Mouse (Mus musculus) forebrain, postnatal 0 days (tissue): ENCODE measurements around the gene Scrn1. TPM values are rescaled to one million over a fixed set of nuclear protein-coding genes. Genes with fewer than 3 reads are reported as not detected.

ENCODE experiments used
- ATAC-seq: fragments of 200-750 bp; cut with Nextera tagmentation; 2 replicates; pipeline ENCODE4 v1.8.0; 2017; ENCODE audit warnings: mild to moderate bottlenecking, moderate library complexity
- DNase-seq: peaks from one replicate; pipeline ENCODE4 v3.0.0-alpha.2; 2015
- H3K27ac ChIP-seq: fragments of 300-500 bp; sonication (generic); 2 replicates; pipeline ENCODE4 v1.5.1; 2014; ENCODE audit warnings: low read depth, mild to moderate bottlenecking, antibody characterized with exemption, low read length, moderate library complexity, mixed read lengths
- H3K27me3 ChIP-seq: fragments of 300-500 bp; sonication (generic); 2 replicates; pipeline ENCODE4 v1.6.1; 2014; ENCODE audit warnings: mild to moderate bottlenecking, low read length, mixed read lengths; ENCODE audit not compliant: insufficient read depth
- H3K36me3 ChIP-seq: fragments of 300-500 bp; sonication (generic); 2 replicates; pipeline ENCODE4 v1.6.1; 2014; ENCODE audit warnings: mild to moderate bottlenecking, moderate library complexity; ENCODE audit not compliant: insufficient read depth
- H3K4me1 ChIP-seq: fragments of 300-500 bp; sonication (generic); 2 replicates; pipeline ENCODE4 v1.6.1; 2014; ENCODE audit warnings: antibody characterized with exemption; ENCODE audit not compliant: insufficient read depth
- H3K4me2 ChIP-seq: fragments of 300-500 bp; sonication (generic); 2 replicates; pipeline ENCODE4 v1.6.1; 2014; ENCODE audit warnings: low read depth, mild to moderate bottlenecking, moderate library complexity
- H3K4me3 ChIP-seq: fragments of 300-500 bp; sonication (generic); 2 replicates; pipeline ENCODE4 v1.5.1; 2014; ENCODE audit warnings: low read depth, low read length, mixed read lengths
- H3K9ac ChIP-seq: fragments of 300-500 bp; sonication (generic); 2 replicates; pipeline ENCODE4 v1.6.1; 2014; ENCODE audit warnings: mild to moderate bottlenecking
- H3K9me3 ChIP-seq: fragments of 300-500 bp; sonication (generic); 2 replicates; pipeline ENCODE4 v1.6.1; 2016; ENCODE audit warnings: low read length
- CTCF ChIP-seq: sonication (generic); IDR thresholded peaks from 2 replicates; pipeline ENCODE4 v1.5.1; 2016; ENCODE audit warnings: antibody characterized with exemption, control low read depth, low read depth
- WGBS: fragments of 180-500 bp; shearing (Covaris S2); extraction: QIAGEN DNeasy Blood & Tissue Kit; methylation state at CpG from one replicate; pipeline ENCODE4 v1.1.7; 2014; 5-methylcytosine and 5-hydroxymethylcytosine counted together
- polyA plus RNA-seq: library from polyadenylated mRNA; unstranded; fragments of >200 nt; fragmentation: Nextera tagmentation; extraction: Ambion mirVana; gene quantifications from 2 replicates; pipeline ENCODE4 v1.2.1, GENCODE M21; 2015
- total RNA-seq: library from RNA; depleted of rRNA; stranded (reverse); fragments of >200 nt; gene quantifications from 2 replicates; pipeline ENCODE4 v1.2.3, GENCODE M21; 2014

Gene Scrn1
- total and polyA plus RNA-seq, 2 experiments from 2014 or later: 122 to 195 TPM

GRCm38 (mm10) chr6:54494612-54495398, 71.5 kb downstream of the Scrn1 start:
- no peaks in the 10 kb centered on the region for H3K27me3 ChIP-seq
- DNase-seq: no peak
- TF ChIP-seq CTCF: no peak
- H3K9me3 ChIP-seq: no peaks in the 10 kb centered on the region
- H3K4me1 ChIP-seq: no peaks in the 10 kb centered on the region
- no peak overlapping the region for H3K4me3 ChIP-seq
- H3K27ac ChIP-seq: no peak overlapping the region
- 63% methylated on average over 11 of the region's 11 CpGs for WGBS
- no peak for ATAC-seq
- H3K36me3 ChIP-seq: peaks cover 7% of the 10 kb centered on the region; the same call in 1 of the 2 replicates
- no peak overlapping the region for H3K9ac ChIP-seq
- H3K4me2 ChIP-seq: no peak overlapping the region

GRCm38 (mm10) chr6:54494097-54494496, 72.2 kb downstream of the Scrn1 start:
- H3K4me3 ChIP-seq: no peak overlapping the region
- DNase-seq (no peak), ATAC-seq (no peak)
- H3K9ac ChIP-seq: no peak overlapping the region
- no peaks in the 10 kb centered on the region for H3K4me1 ChIP-seq
- H3K4me2 ChIP-seq: no peak overlapping the region
- no peaks in the 10 kb centered on the region for H3K27me3 ChIP-seq
- H3K36me3 ChIP-seq: peaks cover 13% of the 10 kb centered on the region; the same call in 1 of the 2 replicates
- H3K27ac ChIP-seq: no peak overlapping the region
- no peak for TF ChIP-seq CTCF
- no peaks in the 10 kb centered on the region for H3K9me3 ChIP-seq

- no peak for TF ChIP-seq CTCF
- no peaks in the 10 kb centered on the region for H3K27me3 ChIP-seq
- no peak overlapping the region for H3K27ac ChIP-seq
- DNase-seq (no peak), ATAC-seq (no peak)
- H3K4me1 ChIP-seq: no peaks in the 10 kb centered on the region
- no peaks in the 10 kb centered on the region for H3K9me3 ChIP-seq
- no peak overlapping the region for H3K4me2 ChIP-seq
- WGBS: 80% methylated on average over 7 of the region's 7 CpGs
- peaks cover 20% of the 10 kb centered on the region; the same call in 1 of the 2 replicates for H3K36me3 ChIP-seq
- H3K9ac ChIP-seq: no peak overlapping the region
- no peak overlapping the region for H3K4me3 ChIP-seq
Measured at GRCm38 (mm10) chr6:54491074-54491473, 75.2 kb downstream of the Scrn1 start.

GRCm38 (mm10) chr6:54485973-54486569, 80.2 kb downstream of the Scrn1 start:
- Histone ChIP-seq H3K4me3 (no peak overlapping the region), H3K4me2 (peak overlapping the region; percentile 33; the same call in 1 of the 2 replicates), H3K9me3 (no peaks in the 10 kb centered on the region), H3K4me1 (no peaks in the 10 kb centered on the region), H3K9ac (no peak overlapping the region), H3K27me3 (no peaks in the 10 kb centered on the region), H3K36me3 (peaks cover 16% of the 10 kb centered on the region; the same call in 1 of the 2 replicates), H3K27ac (no peak overlapping the region)
- DNase-seq (no peak), ATAC-seq (no peak)
- WGBS: 39% methylated on average over 6 of the region's 6 CpGs
- TF ChIP-seq CTCF: no peak

- DNase-seq: no peak
- peak; percentile 34; the same call in 1 of the 2 replicates for ATAC-seq
- Histone ChIP-seq H3K36me3 (peaks cover 16% of the 10 kb centered on the region; the same call in 1 of the 2 replicates), H3K4me3 (no peak overlapping the region), H3K4me1 (no peaks in the 10 kb centered on the region), H3K27me3 (no peaks in the 10 kb centered on the region), H3K9ac (no peak overlapping the region), H3K9me3 (no peaks in the 10 kb centered on the region), H3K27ac (no peak overlapping the region), H3K4me2 (peak overlapping the region; percentile 33)
- no peak for TF ChIP-seq CTCF
- WGBS: 8% methylated on average over 24 of the region's 25 CpGs
Measured at GRCm38 (mm10) chr6:54485435-54485901, 80.8 kb downstream of the Scrn1 start.

- H3K27me3 ChIP-seq: no peaks in the 10 kb centered on the region
- peaks cover 16% of the 10 kb centered on the region; the same call in 1 of the 2 replicates for H3K36me3 ChIP-seq
- ATAC-seq (peak; percentile 72), DNase-seq (peak; percentile 14)
- no peaks in the 10 kb centered on the region for H3K9me3 ChIP-seq
- H3K9ac ChIP-seq: no peak overlapping the region
- 26% methylated on average over 11 of the region's 12 CpGs for WGBS
- no peak for TF ChIP-seq CTCF
- H3K4me3 ChIP-seq: no peak overlapping the region
- no peaks in the 10 kb centered on the region for H3K4me1 ChIP-seq
- H3K4me2 ChIP-seq: peak overlapping the region; percentile 33
- H3K27ac ChIP-seq: no peak overlapping the region
Measured at GRCm38 (mm10) chr6:54485000-54485399, 81.3 kb downstream of the Scrn1 start.
